Mouse (Mus musculus) brown adipose tissue, adult 24 weeks (tissue): ENCODE results near the gene Zfp335. TPM values are rescaled to one million over a fixed set of nuclear protein-coding genes. Genes with fewer than 3 reads are reported as not detected.
A peak's percentile ranks its signal among the peaks of the same experiment; 100 is the strongest.
"Not testable (repeated sequence)": the region's sequence is repeated elsewhere in the genome, so short reads cannot be mapped to it uniquely, and the experiment has no call there.

Experiments used
- H3K27ac ChIP-seq: fragments of 200-500 bp; replicated peaks from 2 replicates; pipeline ENCODE4 v1.5.1; 2012; ENCODE audit warnings: low read depth, mild to moderate bottlenecking, low read length
- H3K4me1 ChIP-seq: fragments of 200-500 bp; 2 replicates; pipeline ENCODE4 v1.6.1; 2012; ENCODE audit warnings: low read length, mixed read lengths; ENCODE audit not compliant: control insufficient read depth, insufficient read depth, insufficient read length
- H3K4me3 ChIP-seq: fragments of 200-500 bp; 2 replicates; pipeline ENCODE4 v1.5.1; 2012; ENCODE audit warnings: low read depth, mild to moderate bottlenecking, low read length, moderate library complexity; ENCODE audit not compliant: insufficient read depth
- polyA plus RNA-seq: library from polyadenylated mRNA; stranded (reverse); fragments of >200 nt; gene quantifications from 2 replicates; pipeline ENCODE4 v1.2.4, GENCODE M21; 2012; ENCODE audit not compliant: missing spikeins, insufficient read depth, insufficient read length

Zfp335 gene
- polyA plus RNA-seq, 1 experiment: 6.2 TPM

DNA sequence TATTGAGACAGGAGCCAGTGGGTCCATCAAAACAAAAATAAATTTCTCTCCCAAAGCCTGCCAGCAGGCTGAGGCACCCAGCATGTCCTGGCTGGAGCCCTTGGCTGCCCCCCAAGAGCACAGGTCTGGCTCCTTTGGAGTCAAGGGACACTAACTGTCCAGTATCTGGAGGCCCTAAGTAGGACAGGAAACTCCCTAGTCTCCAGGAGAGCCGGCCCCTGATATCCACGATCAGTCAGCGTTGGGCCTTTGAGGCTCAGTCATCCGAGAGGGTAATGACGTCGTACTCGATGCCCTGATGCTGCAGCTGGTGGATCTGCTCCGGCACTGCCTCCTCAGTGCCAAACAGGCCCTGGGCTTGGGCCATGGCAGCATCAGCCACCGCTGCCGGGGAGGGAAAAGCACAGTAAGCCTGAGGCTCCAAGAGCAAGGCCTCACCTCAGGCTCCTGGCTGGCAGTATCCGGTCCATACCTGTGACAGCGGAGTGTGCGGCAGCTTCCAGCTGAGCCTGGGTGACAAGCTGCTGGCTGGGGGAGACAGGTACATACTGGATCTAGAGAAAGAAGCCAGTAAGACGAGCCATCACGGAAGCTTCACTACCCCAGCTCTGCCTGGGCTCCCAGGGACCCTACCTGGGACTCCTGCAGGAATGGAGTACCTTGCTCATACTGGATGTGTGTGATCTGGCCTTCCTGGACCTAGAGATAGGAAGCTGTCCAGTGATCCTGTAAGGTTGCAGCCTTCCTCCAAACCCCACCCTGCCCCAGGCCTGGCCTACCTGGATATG is 19.5 kb downstream of the Zfp335 start:
- H3K27ac ChIP-seq: no peak overlapping the region
- no peak overlapping the region for H3K4me3 ChIP-seq

DNA sequence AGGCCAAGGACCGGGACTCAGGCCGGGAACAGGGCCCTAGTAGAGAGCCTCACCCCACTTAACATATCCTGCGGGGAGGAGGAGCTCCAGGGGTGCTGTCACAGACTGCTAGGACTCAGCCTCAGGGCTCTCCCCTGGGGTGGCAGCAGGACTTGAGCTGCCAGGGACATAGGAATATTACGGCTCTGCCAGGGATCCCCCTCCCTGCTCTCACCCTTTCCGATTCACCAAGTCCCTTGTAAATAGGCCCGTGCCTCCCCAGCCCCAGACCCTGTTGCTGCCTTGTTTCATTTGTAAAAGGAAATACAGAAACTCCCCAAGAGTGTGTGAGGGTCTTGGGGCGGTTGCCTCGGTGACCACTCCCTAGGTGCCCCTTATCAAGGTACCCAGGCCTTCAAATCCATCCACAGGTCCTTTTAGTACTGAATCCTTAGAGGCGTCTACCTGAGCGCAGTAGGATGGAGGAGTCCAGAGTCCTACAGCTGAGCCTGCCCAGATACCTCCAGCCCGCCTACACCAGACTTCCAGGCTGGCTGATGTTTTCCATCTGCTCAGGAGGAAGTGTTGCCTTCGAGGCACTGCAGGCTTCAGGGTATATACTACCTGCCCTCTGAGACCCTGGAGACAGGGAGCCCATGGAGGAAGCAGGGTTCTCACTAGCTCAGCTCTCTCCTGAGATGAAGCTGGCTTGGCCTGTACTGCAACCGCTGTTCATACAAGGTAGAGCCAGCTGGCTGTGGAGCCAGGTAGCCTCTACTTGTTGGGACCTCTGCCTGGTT is 20.3 kb downstream of the Zfp335 start:
- no peaks in the 10 kb centered on the region for H3K4me1 ChIP-seq
- no peak overlapping the region for H3K4me3 ChIP-seq
- no peak overlapping the region for H3K27ac ChIP-seq

More for the DNA sequence above, 19.5 kb downstream of the Zfp335 start:
- no peaks in the 10 kb centered on the region for H3K4me1 ChIP-seq

DNA sequence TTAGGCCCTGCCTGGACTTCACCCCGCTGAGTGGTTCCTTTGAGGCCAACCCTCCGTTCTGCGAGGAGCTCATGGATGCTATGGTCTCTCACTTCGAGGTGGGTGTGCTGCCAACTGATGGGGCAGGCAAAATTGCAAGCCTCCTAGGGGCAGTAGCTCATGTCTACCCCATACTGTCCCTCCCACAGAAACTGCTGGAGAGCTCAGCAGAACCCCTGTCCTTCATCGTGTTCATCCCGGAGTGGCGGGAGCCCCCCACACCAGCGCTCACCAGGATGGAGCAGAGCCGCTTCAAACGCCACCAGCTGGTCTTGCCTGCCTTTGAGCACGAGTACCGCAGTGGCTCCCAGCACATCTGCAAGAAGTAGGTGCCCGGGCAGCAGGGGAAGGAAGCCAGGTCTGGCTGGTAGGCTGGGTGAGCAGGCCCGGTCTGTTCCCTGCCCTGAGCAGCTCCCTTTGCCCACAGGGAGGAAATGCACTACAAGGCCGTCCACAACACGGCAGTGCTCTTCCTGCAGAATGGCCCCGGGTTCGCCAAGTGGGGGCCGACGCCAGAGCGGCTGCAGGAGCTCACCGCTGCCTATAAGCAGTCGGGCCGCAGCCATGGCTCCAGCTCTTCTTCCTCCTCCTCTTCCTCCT is 21.0 kb downstream of the Zfp335 start:
- Histone ChIP-seq H3K27ac (no peak overlapping the region), H3K4me1 (no peaks in the 10 kb centered on the region), H3K4me3 (no peak overlapping the region)

DNA sequence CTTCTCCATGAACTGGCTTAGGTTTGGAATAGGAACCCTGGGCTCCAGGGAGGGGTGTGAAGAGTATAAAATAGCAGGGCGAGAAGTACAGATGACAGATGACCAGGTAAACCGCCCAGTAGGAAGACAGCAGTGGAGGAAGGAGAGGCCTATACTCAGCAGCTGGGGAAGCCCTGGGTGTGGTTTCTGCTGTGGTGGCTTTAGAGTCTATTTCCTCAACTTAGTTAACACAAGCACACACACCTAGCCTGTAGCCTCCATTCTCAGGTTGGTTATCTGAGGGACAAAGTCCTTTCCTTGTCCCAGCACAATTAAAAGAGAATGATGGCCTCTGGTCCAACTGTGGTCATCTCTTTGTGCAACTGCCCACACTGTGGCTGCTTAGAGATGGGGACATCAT is 21.6 kb downstream of the Zfp335 start:
- H3K27ac ChIP-seq: no peak overlapping the region
- H3K4me1 ChIP-seq: no peaks in the 10 kb centered on the region
- no peak overlapping the region for H3K4me3 ChIP-seq

DNA sequence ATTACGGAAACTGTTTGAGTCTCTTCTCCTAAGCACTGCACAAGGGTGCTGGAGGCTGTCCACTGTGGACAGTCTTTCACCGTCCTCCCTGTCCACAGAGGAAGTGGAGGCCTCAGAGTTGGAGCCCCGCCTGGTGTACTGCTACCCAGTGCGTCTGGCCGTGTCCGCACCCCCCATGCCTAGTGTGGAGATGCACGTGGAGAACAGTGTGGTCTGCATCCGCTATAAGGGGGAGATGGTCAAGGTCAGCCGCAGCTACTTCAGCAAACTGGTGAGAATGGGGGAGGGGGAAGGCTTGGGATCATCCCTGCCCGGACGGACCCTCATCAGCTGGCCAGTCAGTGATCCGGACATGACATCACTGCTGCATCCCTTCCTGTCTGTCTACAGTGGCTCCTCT is 22.6 kb downstream of the Zfp335 start:
- H3K27ac ChIP-seq: no peak overlapping the region
- H3K4me1 ChIP-seq: no peaks in the 10 kb centered on the region
- H3K4me3 ChIP-seq: no peak overlapping the region

DNA sequence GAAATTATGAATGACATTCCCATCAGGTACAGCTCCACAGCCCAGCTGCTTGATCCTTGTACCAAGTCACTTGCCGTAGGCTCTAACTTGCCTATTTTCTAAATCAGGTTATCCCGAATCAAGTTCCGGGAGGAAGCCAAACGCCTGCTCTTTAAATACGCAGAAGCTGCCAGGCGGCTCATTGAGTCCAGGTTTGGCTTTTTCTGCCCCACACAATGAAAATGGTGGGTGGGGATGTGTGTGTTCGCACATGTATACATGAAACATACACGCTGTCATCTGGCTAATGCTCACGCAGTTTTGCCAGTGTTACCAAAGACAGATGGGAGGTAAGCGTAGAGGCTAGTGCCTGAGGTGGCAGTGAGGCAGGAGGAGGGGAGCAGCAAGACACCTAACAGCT is 24.9 kb downstream of the Zfp335 start:
- no peak overlapping the region for H3K27ac ChIP-seq
- no peak overlapping the region for H3K4me3 ChIP-seq
- no peaks in the 10 kb centered on the region for H3K4me1 ChIP-seq

DNA sequence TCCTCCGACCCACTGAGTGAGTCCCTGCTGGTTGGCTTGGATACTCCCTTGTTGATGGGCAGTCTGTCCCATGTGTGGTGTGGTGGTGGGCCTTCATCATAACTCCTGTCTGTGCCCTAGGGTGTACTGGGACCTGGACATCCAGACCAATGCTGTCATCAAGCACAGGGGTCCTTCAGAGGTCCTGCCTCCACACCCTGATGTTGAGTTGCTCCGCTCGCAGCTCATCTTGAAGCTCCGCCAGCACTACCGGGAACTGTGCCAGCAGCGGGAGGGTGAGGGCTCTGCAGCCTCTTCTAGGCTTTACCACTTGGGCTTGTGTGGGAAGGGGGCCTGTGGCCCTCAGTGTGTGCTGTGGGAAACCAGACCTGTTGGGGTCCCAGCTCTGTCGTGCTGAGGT is 25.8 kb downstream of the Zfp335 start:
- Histone ChIP-seq H3K27ac (no peak overlapping the region), H3K4me3 (no peak overlapping the region), H3K4me1 (no peaks in the 10 kb centered on the region)

DNA sequence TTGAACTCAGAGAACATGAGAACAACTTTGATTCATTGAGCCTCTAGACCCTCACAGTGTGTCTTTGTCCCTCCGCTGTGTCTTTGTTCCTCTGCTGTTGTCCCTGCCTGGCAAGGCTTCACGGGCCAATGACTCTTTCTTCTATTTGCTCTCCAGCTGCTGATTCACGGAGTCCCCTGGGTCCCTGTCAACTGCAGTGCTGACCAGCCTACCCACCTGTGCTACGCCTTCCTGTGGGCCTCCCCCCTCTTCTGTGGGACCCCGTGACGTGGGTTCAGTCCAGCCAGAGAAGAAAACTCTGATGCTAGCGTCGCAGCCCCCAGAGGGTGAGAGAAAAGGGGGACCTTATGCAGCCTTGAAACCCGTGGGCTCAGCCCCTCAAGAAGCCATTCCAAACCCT is 28.9 kb downstream of the Zfp335 start:
- no peak overlapping the region for H3K27ac ChIP-seq
- 0 out of 2 replicates have a peak, but pooled peaks cover 4% of the 10 kb centered on the region for H3K4me1 ChIP-seq
- H3K4me3 ChIP-seq: no peak overlapping the region

DNA sequence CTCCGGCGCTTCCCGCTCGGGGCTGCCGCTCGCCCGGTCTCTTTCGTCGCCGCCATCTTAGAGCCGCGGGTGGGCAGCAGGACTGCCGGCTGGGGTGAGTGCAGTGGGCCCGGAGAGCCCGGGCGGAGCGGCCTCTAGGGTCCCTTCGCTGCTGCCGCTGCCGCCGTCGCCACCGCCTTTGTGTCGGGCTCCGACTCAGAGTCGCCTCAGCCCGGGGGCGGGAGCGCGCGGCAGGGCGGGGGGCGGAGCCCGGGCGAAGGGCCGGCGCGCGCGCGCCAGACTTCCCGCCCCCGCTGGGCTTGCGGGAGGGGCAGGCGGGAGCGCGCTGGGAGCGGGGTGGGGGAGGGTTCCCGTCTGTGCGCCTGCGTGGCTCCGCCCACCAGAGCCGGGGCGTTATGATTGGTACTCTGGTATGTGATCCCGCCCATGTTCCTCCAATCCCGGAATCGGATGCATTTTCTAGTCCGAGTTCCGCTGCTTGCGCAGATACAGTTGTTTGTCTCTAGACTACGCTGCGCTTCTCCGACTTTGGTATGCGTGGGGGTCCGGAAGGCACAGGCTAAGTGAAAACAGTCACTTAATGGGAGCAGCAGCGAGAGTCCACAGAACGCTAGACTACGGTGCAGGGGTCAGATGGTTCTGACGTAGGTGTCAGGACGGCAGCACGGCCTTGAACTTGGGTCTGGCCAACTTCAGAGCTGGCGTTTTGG is 31.8 kb downstream of the Zfp335 start:
- Histone ChIP-seq H3K4me3 (peak overlapping the region; percentile 91), H3K27ac (peak overlapping the region; percentile 98), H3K4me1 (peaks cover 6% of the 10 kb centered on the region; the same call in 1 of the 2 replicates)

DNA sequence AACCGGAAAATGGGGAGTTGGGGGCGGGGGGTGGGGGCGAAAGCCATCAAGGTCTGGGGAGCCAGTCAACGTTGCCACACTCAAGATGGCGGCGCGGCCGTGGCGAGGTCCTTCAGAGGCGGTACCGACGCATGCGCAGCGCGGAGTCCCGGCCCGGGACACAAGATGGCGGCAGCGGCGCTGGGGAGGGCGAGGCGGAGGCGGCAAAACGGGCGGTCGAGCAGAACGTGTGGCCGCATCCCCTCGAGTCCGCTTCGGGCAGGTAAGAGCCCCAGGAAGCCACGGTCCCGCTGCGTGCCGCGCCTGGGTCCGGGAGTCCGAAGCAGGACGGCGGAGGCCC is 32.4 kb downstream of the Zfp335 start, which contains the start of gene Pcif1:
Gene Pcif1, plus strand, starts transcription at position 77 of the 340 bp plus-strand sequence.
- Histone ChIP-seq H3K4me1 (peaks cover 8% of the 10 kb centered on the region; the same call in 1 of the 2 replicates), H3K27ac (peak within 1 kb of the TSS; percentile 98), H3K4me3 (peak within 1 kb of the TSS; percentile 91)

DNA sequence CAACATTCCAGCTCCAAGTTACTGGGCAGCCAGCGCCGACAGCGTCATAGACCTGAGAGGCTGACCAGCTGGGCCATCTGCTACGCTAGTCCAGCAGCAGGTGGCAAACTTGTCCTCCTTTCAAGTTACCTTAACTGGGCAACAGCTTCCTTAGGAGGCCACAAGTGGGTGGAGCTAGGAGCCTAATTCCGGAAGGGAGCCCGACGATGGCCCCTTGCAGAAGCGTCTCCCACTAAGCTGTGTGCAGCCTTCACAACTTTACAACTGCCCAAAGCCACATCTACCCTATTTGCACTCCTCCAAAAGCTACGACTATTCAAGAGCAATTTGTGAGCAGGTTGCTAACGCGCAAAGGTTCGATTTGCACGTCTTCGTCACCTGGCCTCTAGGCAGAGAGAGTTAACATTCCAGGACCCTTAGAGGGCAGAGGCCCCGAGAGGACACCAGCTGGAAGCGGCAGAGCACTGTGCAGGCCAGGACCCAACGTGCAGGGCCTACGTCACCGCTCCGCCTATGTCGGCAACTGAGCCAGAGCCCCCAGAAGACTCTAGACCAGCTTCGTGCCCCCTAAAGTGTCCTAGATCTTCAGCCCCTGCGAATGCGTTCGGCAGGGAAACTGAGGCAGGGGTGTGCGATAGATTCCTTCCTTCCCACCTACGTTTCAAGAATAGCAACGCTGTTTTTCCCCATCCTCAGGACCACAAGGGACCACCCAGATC is 32.9 kb downstream of the Zfp335 start:
- Histone ChIP-seq H3K4me1 (peaks cover 8% of the 10 kb centered on the region; the same call in 1 of the 2 replicates), H3K4me3 (peak overlapping the region; percentile 91), H3K27ac (peak overlapping the region; percentile 83)

DNA sequence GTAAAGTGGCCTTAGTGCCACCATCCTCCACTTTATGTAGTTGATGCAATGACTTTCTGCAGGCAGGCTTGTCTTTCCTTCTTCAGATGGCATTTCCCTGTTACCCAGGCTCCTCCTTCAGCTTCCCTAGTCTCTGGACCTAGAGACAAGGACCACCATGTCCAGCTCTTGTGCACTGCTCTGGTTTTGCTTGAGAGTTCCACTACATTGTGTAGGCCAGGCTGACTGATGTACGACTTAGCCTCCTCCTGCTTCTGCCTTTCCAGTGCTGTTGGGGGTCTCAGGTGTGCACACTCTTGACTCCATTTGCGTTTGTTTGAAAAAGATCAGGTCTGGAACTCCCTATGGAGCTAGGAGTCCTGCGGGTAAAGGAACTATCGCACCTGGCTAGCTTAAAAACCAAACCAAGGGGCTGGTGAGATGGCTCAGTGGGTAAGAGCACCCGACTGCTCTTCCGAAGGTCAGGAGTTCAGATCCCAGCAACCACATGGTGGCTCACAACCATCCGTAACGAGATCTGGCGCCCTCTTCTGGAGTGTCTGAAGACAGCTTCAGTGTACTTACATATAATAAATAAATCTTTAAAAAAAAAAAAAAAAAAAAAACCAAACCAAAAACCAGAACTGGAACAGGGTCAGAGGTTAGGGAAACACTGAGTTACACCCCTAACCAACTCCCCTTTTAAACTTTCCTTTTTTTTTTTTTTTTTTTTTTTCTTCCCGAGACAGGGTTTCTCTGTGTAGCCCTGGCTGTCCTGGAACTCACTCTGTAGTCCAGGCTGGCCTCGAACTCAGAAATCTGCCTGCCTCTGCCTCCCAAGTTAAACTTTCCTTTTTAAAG is 34.0 kb downstream of the Zfp335 start:
- peaks cover 10% of the 10 kb centered on the region; the same call in 1 of the 2 replicates for H3K4me1 ChIP-seq
- peak overlapping the region; percentile 83 for H3K27ac ChIP-seq
- H3K4me3 ChIP-seq: peak overlapping the region; percentile 91; the same call in 1 of the 2 replicates

DNA sequence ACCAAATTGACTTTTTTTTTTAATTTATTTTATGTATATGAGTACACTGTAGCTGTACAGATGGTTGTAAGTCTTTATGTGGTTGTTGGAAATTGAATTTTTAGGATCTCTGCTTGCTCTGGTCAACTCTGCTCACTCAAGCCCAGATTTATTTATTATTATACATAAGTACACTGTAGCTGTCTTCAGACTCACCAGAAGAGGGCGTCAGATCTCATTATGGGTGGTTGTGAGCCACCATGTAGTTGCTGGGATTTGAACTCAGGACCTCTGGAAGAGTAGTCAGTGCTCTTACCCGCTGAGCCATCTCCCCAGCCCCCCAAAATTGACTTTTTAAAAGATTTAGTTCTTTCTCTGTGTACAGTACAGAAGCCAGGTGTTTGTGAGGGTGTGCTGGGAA is 35.9 kb downstream of the Zfp335 start:
- H3K4me1 ChIP-seq: peaks cover 13% of the 10 kb centered on the region; the same call in 1 of the 2 replicates
- H3K4me3 ChIP-seq, H3K27ac ChIP-seq: not testable (repeated sequence)
